Mouse (Mus musculus): Measurements from ENCODE around the gene Rdh12.

The Rdh12 gene

DNA sequence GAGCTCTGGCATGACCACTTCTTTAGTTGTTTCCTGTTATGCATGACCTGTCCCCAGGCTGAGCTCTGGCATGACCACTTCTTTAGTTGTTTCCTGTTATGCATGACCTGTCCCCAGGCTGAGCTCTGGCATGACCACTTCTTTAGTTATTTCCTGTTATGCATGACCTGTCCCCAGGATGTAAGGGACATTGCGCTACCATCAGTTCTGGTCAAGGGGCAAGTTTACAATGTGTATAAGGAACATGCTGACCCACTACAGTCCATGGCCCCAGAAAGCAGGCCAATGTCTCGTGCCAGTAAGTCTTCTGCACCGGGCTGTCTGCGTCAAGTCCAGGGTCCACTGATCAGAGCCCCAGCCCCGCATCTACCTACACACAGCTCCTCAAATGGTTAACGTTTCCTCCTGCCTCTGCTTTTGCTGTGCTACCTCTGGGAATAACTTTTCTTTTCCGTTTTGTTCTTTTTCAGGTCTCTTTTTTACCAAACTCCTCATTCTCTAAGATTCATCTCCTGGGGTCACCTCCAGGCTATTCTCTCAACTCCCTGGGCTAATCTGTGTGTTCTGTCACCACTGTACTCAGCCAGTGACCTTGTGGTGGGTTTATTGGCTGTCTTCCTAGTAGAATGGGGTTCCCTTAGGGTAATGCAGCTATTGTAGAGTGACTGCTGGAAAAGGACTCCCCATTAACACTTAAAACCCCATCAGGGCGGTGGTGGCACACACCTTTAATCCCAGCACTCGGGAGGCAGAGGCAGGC lies 44.8 kb downstream of the Rdh12 start:
- peak; percentile 16 to 29 for DNase-seq

DNA sequence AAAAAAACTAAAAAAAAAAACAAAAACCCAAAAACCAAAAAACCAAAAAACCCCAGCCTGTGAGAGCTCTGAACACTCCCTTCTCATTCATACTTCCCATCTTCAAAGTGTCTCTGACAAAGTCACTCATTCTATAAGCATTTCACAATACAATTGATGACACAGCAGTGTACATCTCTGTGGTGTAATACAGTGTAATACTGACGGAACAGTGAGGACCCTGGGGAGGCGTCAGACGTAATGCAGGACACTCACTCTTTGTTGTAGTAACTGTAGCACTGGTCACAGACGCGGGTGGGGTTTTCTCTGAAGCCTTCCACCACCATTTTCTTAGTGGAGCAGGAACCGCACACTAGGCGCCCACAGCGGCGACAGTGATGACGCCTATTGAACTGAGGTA lies 46.3 kb downstream of the Rdh12 start:
- DNase-seq = no peak

DNA sequence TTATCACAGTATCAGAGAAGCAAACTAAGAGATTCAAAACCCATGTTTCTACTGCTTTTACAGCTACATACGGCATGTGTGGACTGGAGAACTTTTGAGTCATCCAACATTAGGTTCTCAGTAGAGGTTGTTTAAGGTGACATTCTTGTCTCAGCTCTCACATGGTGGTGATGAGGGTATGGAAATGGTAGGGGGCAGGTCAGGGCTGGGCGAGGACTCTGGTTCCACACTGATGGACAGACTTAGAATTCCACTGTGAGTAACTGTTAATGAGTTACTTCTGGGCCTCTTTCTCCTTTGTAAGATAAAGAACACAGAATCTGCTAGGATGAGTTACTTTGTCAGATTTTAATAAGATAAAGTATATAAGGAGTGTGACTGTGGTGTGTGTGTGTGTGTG lies 51.4 kb downstream of the Rdh12 start:
- DNase-seq = peak in 1 of 2 experiments; percentile 21

DNA sequence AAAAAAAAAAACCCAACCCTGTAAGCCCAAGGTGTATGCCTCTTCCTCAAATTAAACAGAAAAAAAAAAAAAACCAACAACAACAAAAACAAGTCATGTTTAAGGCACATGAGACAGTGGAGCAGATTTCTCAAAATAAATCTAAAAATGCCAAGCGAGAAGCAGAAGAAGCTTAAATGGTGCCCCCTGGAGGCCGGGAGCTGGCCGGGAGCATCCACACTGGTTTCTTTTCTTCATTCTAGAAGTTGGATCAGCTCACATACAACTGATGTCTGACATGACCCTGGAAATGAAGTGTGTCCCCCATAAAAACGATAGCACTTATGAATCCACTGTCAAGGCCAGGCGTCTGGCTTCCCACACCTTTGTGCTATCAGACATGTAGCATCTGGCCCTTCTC lies 52.3 kb downstream of the Rdh12 start:
- DNase-seq = peak in 1 of 2 experiments; percentile 22

All from kidney, adult 8-10 months (tissue).